Mouse (Mus musculus): ENCODE results near the gene Cbr2. TPM values are rescaled to one million over a fixed set of nuclear protein-coding genes. Genes with fewer than 3 reads are reported as not detected.

Cbr2 gene
- polyA plus RNA-seq, 1 experiment from 2014 or later: 1.3 TPM

DNA sequence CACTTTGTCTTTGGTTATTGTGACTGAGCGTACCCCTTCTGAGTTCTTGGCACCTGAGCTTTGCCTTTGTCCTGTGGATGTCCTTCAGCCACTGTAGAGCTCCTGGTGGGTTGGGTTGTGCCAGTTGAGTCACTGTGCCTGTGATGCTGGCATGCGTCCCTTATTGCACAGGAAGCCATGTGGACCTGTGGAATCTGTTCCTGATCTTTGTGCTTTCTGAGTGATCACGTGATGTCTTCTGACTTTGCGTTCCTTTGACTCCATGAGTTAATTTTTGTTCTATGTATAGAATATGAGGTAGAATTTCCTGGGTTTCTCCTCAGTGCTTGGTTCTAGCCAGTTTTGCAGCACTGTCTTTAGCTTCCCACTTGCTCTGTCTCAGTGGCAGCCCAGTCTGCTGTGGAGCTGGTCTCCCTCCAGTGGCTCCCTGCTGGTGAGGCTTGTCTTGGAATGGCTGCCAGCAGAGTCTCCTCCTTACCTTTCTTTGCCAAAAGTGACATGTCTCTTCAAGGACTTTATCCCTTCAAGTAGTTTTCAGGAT lies 39.4 kb downstream of the Cbr2 start:
- H3K4me2 ChIP-seq (ENCODE audit: low read length): no peak overlapping the region
- no peak overlapping the region for H3K4me3 ChIP-seq (ENCODE audit: low read length)
- no peak overlapping the region for H3K27ac ChIP-seq (ENCODE audit: low read depth, low read length)
- no peaks in the 10 kb centered on the region for H3K4me1 ChIP-seq (ENCODE audit: control insufficient read depth, insufficient read depth, low read depth, low read length)
- H3K27me3 ChIP-seq (replicated peaks; ENCODE audit: control insufficient read depth, insufficient read depth, low read length): no peaks in the 10 kb centered on the region
- 94% methylated on average over 4 of the region's 4 CpGs for WGBS
- ATAC-seq: no peak
- H3K9me3 ChIP-seq (ENCODE audit: control insufficient read depth, low read length): no peaks in the 10 kb centered on the region
- no peak overlapping the region for H3K9ac ChIP-seq (ENCODE audit: low read depth, low read length)
- peaks cover 10% of the 10 kb centered on the region for H3K36me3 ChIP-seq (ENCODE audit: control insufficient read depth, insufficient read depth, low read length)

DNA sequence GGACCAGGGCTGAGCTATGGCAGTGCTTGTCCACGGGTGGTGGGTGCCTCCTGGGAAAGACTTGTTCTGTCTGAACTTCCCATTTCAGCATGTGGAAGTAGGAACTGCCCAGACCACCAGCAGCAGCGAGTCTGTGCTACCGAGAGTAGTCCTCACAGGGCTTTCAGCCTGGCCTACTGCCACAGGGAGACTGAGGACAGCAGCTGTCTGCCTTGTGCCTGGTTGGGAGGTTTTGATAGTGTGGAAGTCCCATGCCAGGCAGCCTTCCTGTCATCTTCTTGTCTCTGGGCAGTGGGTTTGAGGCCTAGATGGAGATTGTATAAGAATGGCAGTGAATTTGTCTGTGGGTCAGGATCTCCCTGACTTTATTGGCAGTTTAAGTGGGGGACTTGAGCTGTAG lies 42.5 kb downstream of the Cbr2 start:
- Histone ChIP-seq H3K4me1 (ENCODE audit: control insufficient read depth, insufficient read depth, low read depth, low read length) (no peaks in the 10 kb centered on the region), H3K27me3 (replicated peaks; ENCODE audit: control insufficient read depth, insufficient read depth, low read length) (no peaks in the 10 kb centered on the region), H3K9me3 (ENCODE audit: control insufficient read depth, low read length) (no peaks in the 10 kb centered on the region), H3K9ac (ENCODE audit: low read depth, low read length) (no peak overlapping the region), H3K27ac (ENCODE audit: low read depth, low read length) (no peak overlapping the region), H3K36me3 (ENCODE audit: control insufficient read depth, insufficient read depth, low read length) (peaks cover 11% of the 10 kb centered on the region), H3K4me3 (ENCODE audit: low read length) (no peak overlapping the region), H3K4me2 (ENCODE audit: low read length) (no peak overlapping the region)
- 63% methylated on average over 3 of the region's 3 CpGs for WGBS
- no peak for ATAC-seq

DNA sequence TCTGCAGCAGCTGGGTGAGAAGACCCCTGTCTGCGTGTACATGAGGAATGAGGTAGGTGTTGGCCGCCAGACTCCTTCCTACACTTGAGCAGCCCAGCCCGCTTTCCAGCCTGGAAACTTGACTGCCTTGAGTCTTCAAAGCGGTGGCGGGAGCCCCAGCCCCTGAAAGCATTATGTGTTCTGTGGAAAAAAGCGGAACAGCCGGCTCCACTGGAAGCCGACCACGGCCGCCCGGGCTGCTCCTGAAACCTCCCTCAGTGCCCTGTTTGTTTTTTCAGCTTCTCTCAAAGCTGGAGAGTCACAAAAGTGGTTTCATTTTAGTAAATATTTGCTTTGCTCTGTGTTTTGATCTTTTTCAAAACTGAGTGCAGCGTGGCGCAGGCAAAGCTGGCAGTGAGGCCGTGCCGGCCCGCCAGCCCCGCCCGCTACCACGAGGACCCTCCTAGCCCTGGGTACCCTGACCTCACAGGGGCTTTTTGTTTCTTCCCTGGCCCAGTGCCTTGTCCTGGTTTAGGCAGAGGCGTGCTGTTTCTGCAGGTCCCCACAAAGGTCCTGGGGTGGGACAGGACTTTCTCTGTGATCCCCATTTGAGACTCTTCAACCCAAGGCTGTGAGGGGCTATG lies 45.2 kb downstream of the Cbr2 start:
- no peak overlapping the region for H3K4me3 ChIP-seq (ENCODE audit: low read length)
- H3K4me2 ChIP-seq (ENCODE audit: low read length): no peak overlapping the region
- H3K4me1 ChIP-seq (ENCODE audit: control insufficient read depth, insufficient read depth, low read depth, low read length): no peaks in the 10 kb centered on the region
- H3K27ac ChIP-seq (ENCODE audit: low read depth, low read length): peak overlapping the region; percentile 20; the same call in 1 of the 2 replicates
- H3K27me3 ChIP-seq (replicated peaks; ENCODE audit: control insufficient read depth, insufficient read depth, low read length): no peaks in the 10 kb centered on the region
- H3K36me3 ChIP-seq (ENCODE audit: control insufficient read depth, insufficient read depth, low read length): peaks cover 8% of the 10 kb centered on the region
- no peak overlapping the region for H3K9ac ChIP-seq (ENCODE audit: low read depth, low read length)
- no peak for ATAC-seq
- H3K9me3 ChIP-seq (ENCODE audit: control insufficient read depth, low read length): no peaks in the 10 kb centered on the region
- WGBS: 77% methylated on average over 20 of the region's 20 CpGs

DNA sequence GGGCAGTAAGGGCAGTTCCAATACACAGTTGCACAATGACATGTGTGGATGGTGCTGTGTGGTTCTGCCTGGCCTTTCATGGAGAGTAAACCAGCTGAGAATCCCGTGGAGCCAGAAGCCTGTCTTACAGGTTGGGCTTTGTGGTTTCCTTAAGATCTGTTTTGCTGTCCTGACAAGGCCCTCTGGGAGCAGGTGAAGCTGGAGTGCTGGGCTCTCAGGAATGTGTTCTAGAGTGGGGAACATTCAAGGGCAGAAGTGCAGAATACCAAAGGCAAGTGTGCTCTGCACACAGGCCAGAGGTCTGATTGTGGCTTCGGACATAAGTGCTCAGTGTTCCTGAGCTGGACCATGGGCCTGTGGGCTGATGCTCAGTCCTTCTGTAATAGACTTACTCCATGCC lies 47.3 kb downstream of the Cbr2 start:
- Histone ChIP-seq H3K27me3 (replicated peaks; ENCODE audit: control insufficient read depth, insufficient read depth, low read length) (no peaks in the 10 kb centered on the region), H3K9me3 (ENCODE audit: control insufficient read depth, low read length) (no peaks in the 10 kb centered on the region), H3K36me3 (ENCODE audit: control insufficient read depth, insufficient read depth, low read length) (peaks cover 8% of the 10 kb centered on the region), H3K27ac (ENCODE audit: low read depth, low read length) (no peak overlapping the region), H3K4me1 (ENCODE audit: control insufficient read depth, insufficient read depth, low read depth, low read length) (no peaks in the 10 kb centered on the region), H3K4me3 (ENCODE audit: low read length) (no peak overlapping the region), H3K9ac (ENCODE audit: low read depth, low read length) (no peak overlapping the region), H3K4me2 (ENCODE audit: low read length) (no peak overlapping the region)
- no peak for ATAC-seq
- 86% methylated on average over 2 of the region's 2 CpGs for WGBS

DNA sequence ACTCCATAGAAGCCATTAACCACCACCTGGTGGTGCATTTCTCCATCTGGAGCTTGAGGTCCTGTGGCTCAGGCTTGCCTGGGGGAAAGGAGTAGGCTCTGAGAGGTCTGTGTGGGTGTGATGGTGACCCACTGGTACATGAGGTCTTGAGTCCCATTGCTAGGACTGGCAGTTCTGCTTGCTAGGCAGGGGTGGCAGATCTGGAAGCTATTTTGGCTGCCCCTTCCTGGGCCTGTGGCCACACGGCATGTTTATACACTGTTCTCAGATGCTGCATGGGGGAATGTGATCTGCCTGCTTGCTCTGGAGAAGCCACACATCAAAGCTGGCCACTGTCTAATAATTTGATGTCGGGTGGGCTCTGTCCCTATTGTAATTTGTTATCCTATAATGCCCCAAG lies 47.8 kb downstream of the Cbr2 start:
- H3K27me3 ChIP-seq (replicated peaks; ENCODE audit: control insufficient read depth, insufficient read depth, low read length): no peaks in the 10 kb centered on the region
- no peak overlapping the region for H3K4me3 ChIP-seq (ENCODE audit: low read length)
- H3K36me3 ChIP-seq (ENCODE audit: control insufficient read depth, insufficient read depth, low read length): peaks cover 7% of the 10 kb centered on the region
- no peak for ATAC-seq
- H3K9me3 ChIP-seq (ENCODE audit: control insufficient read depth, low read length): no peaks in the 10 kb centered on the region
- H3K27ac ChIP-seq (ENCODE audit: low read depth, low read length): no peak overlapping the region
- no peak overlapping the region for H3K9ac ChIP-seq (ENCODE audit: low read depth, low read length)
- WGBS: 96% methylated on average over 2 of the region's 2 CpGs
- H3K4me1 ChIP-seq (ENCODE audit: control insufficient read depth, insufficient read depth, low read depth, low read length): no peaks in the 10 kb centered on the region
- H3K4me2 ChIP-seq (ENCODE audit: low read length): no peak overlapping the region

DNA sequence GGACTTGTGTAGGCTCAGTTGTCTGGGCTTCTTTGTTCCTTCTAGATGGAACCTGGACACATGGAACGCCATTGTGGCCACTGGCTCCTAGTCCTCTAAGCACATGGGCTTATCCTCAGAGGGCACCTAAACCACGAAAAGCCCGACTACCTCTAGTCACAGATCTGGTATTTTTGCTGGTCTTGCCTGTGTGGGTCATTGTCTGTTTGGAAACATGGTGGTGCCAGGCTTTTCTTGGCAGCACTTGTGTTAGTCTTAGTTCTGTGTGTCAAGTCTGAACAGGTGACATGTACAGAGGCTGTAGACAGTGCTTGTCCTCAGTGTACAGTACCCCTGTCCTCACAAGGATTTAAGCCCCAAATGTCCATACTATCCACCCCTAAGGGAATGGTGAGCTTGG lies 48.4 kb downstream of the Cbr2 start:
- H3K36me3 ChIP-seq (ENCODE audit: control insufficient read depth, insufficient read depth, low read length): peaks cover 5% of the 10 kb centered on the region; the same call in 1 of the 2 replicates
- H3K4me3 ChIP-seq (ENCODE audit: low read length): no peak overlapping the region
- no peaks in the 10 kb centered on the region for H3K27me3 ChIP-seq (replicated peaks; ENCODE audit: control insufficient read depth, insufficient read depth, low read length)
- no peak overlapping the region for H3K9ac ChIP-seq (ENCODE audit: low read depth, low read length)
- H3K27ac ChIP-seq (ENCODE audit: low read depth, low read length): no peak overlapping the region
- no peaks in the 10 kb centered on the region for H3K9me3 ChIP-seq (ENCODE audit: control insufficient read depth, low read length)
- H3K4me1 ChIP-seq (ENCODE audit: control insufficient read depth, insufficient read depth, low read depth, low read length): no peaks in the 10 kb centered on the region
- ATAC-seq: no peak
- WGBS: 93% methylated on average over 3 of the region's 3 CpGs
- no peak overlapping the region for H3K4me2 ChIP-seq (ENCODE audit: low read length)

DNA sequence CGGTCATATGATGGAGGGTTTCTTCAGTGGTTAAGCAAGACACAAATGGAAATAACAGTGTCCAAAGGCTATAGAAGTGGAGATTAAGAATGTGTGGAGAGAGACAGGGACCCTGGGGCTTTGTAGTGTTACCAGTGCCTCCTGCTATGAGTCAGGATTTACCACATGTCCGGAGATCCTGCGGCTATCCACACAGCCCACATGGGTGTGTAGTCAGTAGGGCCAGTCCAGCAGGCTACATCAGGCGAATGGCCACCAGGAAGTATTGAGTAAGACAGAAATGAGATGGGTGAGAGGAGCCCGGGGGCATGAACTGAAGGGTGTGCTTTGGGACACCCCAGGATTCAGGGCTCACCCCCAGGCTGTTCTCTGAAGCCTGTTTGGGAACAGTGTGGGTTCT lies 49.2 kb downstream of the Cbr2 start:
- H3K27me3 ChIP-seq (replicated peaks; ENCODE audit: control insufficient read depth, insufficient read depth, low read length): no peaks in the 10 kb centered on the region
- ATAC-seq: no peak
- H3K27ac ChIP-seq (ENCODE audit: low read depth, low read length): no peak overlapping the region
- no peak overlapping the region for H3K4me2 ChIP-seq (ENCODE audit: low read length)
- no peak overlapping the region for H3K9ac ChIP-seq (ENCODE audit: low read depth, low read length)
- peaks cover 9% of the 10 kb centered on the region; the same call in 1 of the 2 replicates for H3K36me3 ChIP-seq (ENCODE audit: control insufficient read depth, insufficient read depth, low read length)
- no peaks in the 10 kb centered on the region for H3K4me1 ChIP-seq (ENCODE audit: control insufficient read depth, insufficient read depth, low read depth, low read length)
- WGBS: 95% methylated on average over 5 of the region's 5 CpGs
- no peaks in the 10 kb centered on the region for H3K9me3 ChIP-seq (ENCODE audit: control insufficient read depth, low read length)
- no peak overlapping the region for H3K4me3 ChIP-seq (ENCODE audit: low read length)

DNA sequence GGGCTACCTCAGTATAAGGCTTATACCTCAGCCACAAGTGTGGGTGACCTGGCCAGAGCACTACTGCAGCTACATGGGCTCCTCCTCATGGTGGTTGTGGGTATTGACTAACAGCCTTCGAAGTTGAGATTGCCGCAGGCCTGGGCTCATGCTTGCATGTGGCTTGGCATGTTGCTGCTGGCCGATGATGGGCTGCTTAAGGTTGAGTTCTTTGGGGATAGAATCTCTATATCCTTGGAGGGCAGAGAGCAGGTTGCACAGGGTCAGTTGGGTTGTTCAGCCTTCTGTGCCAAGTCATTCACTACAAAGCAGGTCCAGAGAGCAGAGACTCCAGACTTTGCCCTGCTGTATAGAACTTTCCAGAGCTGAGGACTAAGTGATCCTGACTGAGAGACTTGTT lies 52.0 kb downstream of the Cbr2 start:
- 86% methylated on average over 3 of the region's 3 CpGs for WGBS
- peaks cover 5% of the 10 kb centered on the region; the same call in 1 of the 2 replicates for H3K36me3 ChIP-seq (ENCODE audit: control insufficient read depth, insufficient read depth, low read length)

More for the DNA sequence above, 52.0 kb downstream of the Cbr2 start:
- Histone ChIP-seq H3K4me2 (ENCODE audit: low read length) (no peak overlapping the region), H3K4me3 (ENCODE audit: low read length) (no peak overlapping the region), H3K27me3 (replicated peaks; ENCODE audit: control insufficient read depth, insufficient read depth, low read length) (no peaks in the 10 kb centered on the region), H3K27ac (ENCODE audit: low read depth, low read length) (no peak overlapping the region), H3K9ac (ENCODE audit: low read depth, low read length) (no peak overlapping the region), H3K9me3 (ENCODE audit: control insufficient read depth, low read length) (no peaks in the 10 kb centered on the region), H3K4me1 (ENCODE audit: control insufficient read depth, insufficient read depth, low read depth, low read length) (no peaks in the 10 kb centered on the region)
- no peak for ATAC-seq

All from hindbrain, embryonic 16.5 days (tissue).